Comparison of ENCODE assay signal across 20 mouse cellular contexts in genomic region chr1:89521935-89522535, GRCm38 (mm10).
A peak's percentile ranks its signal among the peaks of the same experiment; 100 is the strongest.
DNase-seq lines count a peak whose midpoint lies in the region; ATAC-seq and TF ChIP-seq lines count a peak whose summit lies in the region.
"Had no signal": no experiment of that assay in that cellular context is flagged by ENCODE, and none has a peak within 500 bp of the region (broad histone marks: within the 10 kb centered on the region; RNA-seq: fewer than 3 reads in every experiment).

No protein-coding gene starts in this region.

- no peak overlapping the region for H3K4me3 ChIP-seq in hindbrain, embryonic 10.5 days
- H3K4me3 ChIP-seq in hindbrain, embryonic 14.5 days (replicated peaks; ENCODE audit: low read length): no peak overlapping the region
- no peak overlapping the region for H3K4me3 ChIP-seq in midbrain, embryonic 12.5 days
- H3K4me3 ChIP-seq in midbrain, postnatal 0 days (ENCODE audit: low read depth, low read length): no peak overlapping the region
- H3K4me3 ChIP-seq in E14TG2a.4 (replicated peaks; ENCODE audit: low read length): 0 out of 2 replicates have a peak overlapping the region, but pooled peaks have one; percentile 8
- H3K4me3 ChIP-seq in hindbrain, postnatal 0 days (ENCODE audit: low read length): no peak overlapping the region
- H3K4me3 ChIP-seq: forebrain, embryonic 15.5 days; heart, embryonic 15.5 days; layer of hippocampus, adult 2 months had no signal

- no peak for TF ChIP-seq CTCF in midbrain, postnatal 0 days (IDR thresholded peaks at IDR 0.05)
- TF ChIP-seq CTCF in E14TG2a.4 (conservative IDR thresholded peaks at IDR 0.05; ENCODE audit: low read length): no peak
- no peak for TF ChIP-seq CTCF in hindbrain, postnatal 0 days (IDR thresholded peaks at IDR 0.05; ENCODE audit: low read depth)

- H3K4me2 ChIP-seq in hindbrain, embryonic 14.5 days (replicated peaks): no peak overlapping the region
- no peak overlapping the region for H3K4me2 ChIP-seq in midbrain, embryonic 12.5 days (replicated peaks)
- H3K4me2 ChIP-seq in midbrain, postnatal 0 days (ENCODE audit: low read depth, low read length, poor library complexity, severe bottlenecking): no peak overlapping the region
- no peak overlapping the region for H3K4me2 ChIP-seq in hindbrain, postnatal 0 days (ENCODE audit: low read depth, low read length)
- H3K4me2 ChIP-seq: forebrain, embryonic 15.5 days; heart, embryonic 15.5 days had no signal

- no peak for ATAC-seq in hindbrain, embryonic 14.5 days (ENCODE audit: low FRiP score)
- no peak for ATAC-seq in midbrain, embryonic 12.5 days (ENCODE audit: low FRiP score, low read depth)
- ATAC-seq in midbrain, postnatal 0 days (ENCODE audit: low FRiP score): no peak
- ATAC-seq in hindbrain, postnatal 0 days: no peak
- ATAC-seq: forebrain, embryonic 15.5 days; intestine, embryonic 16.5 days had no signal

- peak overlapping the region; percentile 74 for H3K27ac ChIP-seq in hindbrain, embryonic 10.5 days
- no peak overlapping the region for H3K27ac ChIP-seq in hindbrain, embryonic 14.5 days
- no peak overlapping the region for H3K27ac ChIP-seq in midbrain, embryonic 12.5 days (replicated peaks)
- no peak overlapping the region for H3K27ac ChIP-seq in midbrain, postnatal 0 days (ENCODE audit: low read depth, low read length)
- no peak overlapping the region for H3K27ac ChIP-seq in hindbrain, postnatal 0 days
- H3K27ac ChIP-seq: forebrain, embryonic 15.5 days; heart, embryonic 15.5 days; layer of hippocampus, adult 2 months had no signal

- no peaks in the 10 kb centered on the region for H3K9me3 ChIP-seq in hindbrain, embryonic 10.5 days
- no peaks in the 10 kb centered on the region for H3K9me3 ChIP-seq in hindbrain, embryonic 14.5 days (ENCODE audit: control insufficient read depth, low read length)
- H3K9me3 ChIP-seq in midbrain, embryonic 12.5 days: no peaks in the 10 kb centered on the region
- H3K9me3 ChIP-seq in midbrain, postnatal 0 days (ENCODE audit: low read length): no peaks in the 10 kb centered on the region
- no peaks in the 10 kb centered on the region for H3K9me3 ChIP-seq in E14TG2a.4 (ENCODE audit: low read length)
- H3K9me3 ChIP-seq in hindbrain, postnatal 0 days (ENCODE audit: low read length): no peaks in the 10 kb centered on the region
- H3K9me3 ChIP-seq: forebrain, embryonic 15.5 days; heart, embryonic 15.5 days had no signal

- H3K9ac ChIP-seq in hindbrain, embryonic 14.5 days: no peak overlapping the region
- peak overlapping the region; percentile 21; the same call in 1 of the 2 replicates for H3K9ac ChIP-seq in midbrain, embryonic 12.5 days (replicated peaks)
- no peak overlapping the region for H3K9ac ChIP-seq in midbrain, postnatal 0 days (replicated peaks; ENCODE audit: low read length, poor library complexity, severe bottlenecking)
- H3K9ac ChIP-seq in hindbrain, postnatal 0 days (replicated peaks; ENCODE audit: low read length): 0 out of 2 replicates have a peak overlapping the region, but pooled peaks have one; percentile 13
- H3K9ac ChIP-seq: forebrain, embryonic 15.5 days; heart, embryonic 15.5 days had no signal

- DNase-seq in hindbrain, embryonic 10.5 days (ENCODE audit: low spot score): no peak
- no peak for DNase-seq in hindbrain, embryonic 14.5 days (ENCODE audit: low spot score)
- no peak for DNase-seq in midbrain, postnatal 0 days (ENCODE audit: low spot score)
- DNase-seq in hindbrain, postnatal 0 days (ENCODE audit: low spot score): no peak
- no peak for DNase-seq in embryo, embryonic 9.5 days (ENCODE audit: extremely low spot score)
- DNase-seq: adrenal gland, adult 2 months; cerebellum, adult 8-10 months; gastrocnemius, postnatal 36 days; kidney, postnatal 14 days; layer of hippocampus, postnatal 36 days; liver; lung, postnatal 14 days; right cerebral cortex, adult 18-20 months; thymus, postnatal 14 days had no signal

- peaks cover 85% of the 10 kb centered on the region for H3K4me1 ChIP-seq in hindbrain, embryonic 10.5 days (replicated peaks)
- peaks cover 47% of the 10 kb centered on the region for H3K4me1 ChIP-seq in hindbrain, embryonic 14.5 days (replicated peaks; ENCODE audit: control insufficient read depth, insufficient read depth, low read length)
- H3K4me1 ChIP-seq in midbrain, embryonic 12.5 days: peaks cover 60% of the 10 kb centered on the region
- H3K4me1 ChIP-seq in midbrain, postnatal 0 days (ENCODE audit: insufficient read depth, low read length): peaks cover 4% of the 10 kb centered on the region; the same call in 1 of the 2 replicates
- H3K4me1 ChIP-seq in E14TG2a.4 (replicated peaks; ENCODE audit: low read depth, low read length): peaks cover 87% of the 10 kb centered on the region
- H3K4me1 ChIP-seq in hindbrain, postnatal 0 days (ENCODE audit: insufficient read depth, low read length): peaks cover 20% of the 10 kb centered on the region

- peaks cover 4% of the 10 kb centered on the region for H3K27me3 ChIP-seq in hindbrain, embryonic 10.5 days (ENCODE audit: insufficient read depth, poor library complexity, severe bottlenecking)
- no peaks in the 10 kb centered on the region for H3K27me3 ChIP-seq in hindbrain, embryonic 14.5 days (ENCODE audit: control insufficient read depth, insufficient read depth, low read length)
- H3K27me3 ChIP-seq in midbrain, embryonic 12.5 days: peaks cover 25% of the 10 kb centered on the region
- no peaks in the 10 kb centered on the region for H3K27me3 ChIP-seq in midbrain, postnatal 0 days (ENCODE audit: insufficient read depth, low read length)
- H3K27me3 ChIP-seq in E14TG2a.4 (ENCODE audit: insufficient read depth, low read length): no peaks in the 10 kb centered on the region
- H3K27me3 ChIP-seq in hindbrain, postnatal 0 days (ENCODE audit: insufficient read depth, low read length): no peaks in the 10 kb centered on the region
- H3K27me3 ChIP-seq: forebrain, embryonic 15.5 days; heart, embryonic 15.5 days had no signal

- 49% methylated on average over 17 of the region's 17 CpGs for WGBS in hindbrain, embryonic 10.5 days
- 31% methylated on average over 17 of the region's 17 CpGs for WGBS in hindbrain, embryonic 14.5 days
- 51% methylated on average over 17 of the region's 17 CpGs for WGBS in midbrain, embryonic 12.5 days
- 42% methylated on average over 17 of the region's 17 CpGs for WGBS in midbrain, postnatal 0 days
- 30% methylated on average over 17 of the region's 17 CpGs for WGBS in hindbrain, postnatal 0 days

- no peaks in the 10 kb centered on the region for H3K36me3 ChIP-seq in hindbrain, embryonic 10.5 days
- no peaks in the 10 kb centered on the region for H3K36me3 ChIP-seq in hindbrain, embryonic 14.5 days (replicated peaks; ENCODE audit: control insufficient read depth, insufficient read depth)
- H3K36me3 ChIP-seq in midbrain, embryonic 12.5 days: no peaks in the 10 kb centered on the region
- no peaks in the 10 kb centered on the region for H3K36me3 ChIP-seq in midbrain, postnatal 0 days (ENCODE audit: insufficient read depth, low read length)
- no peaks in the 10 kb centered on the region for H3K36me3 ChIP-seq in E14TG2a.4 (ENCODE audit: insufficient read depth, low read length)
- no peaks in the 10 kb centered on the region for H3K36me3 ChIP-seq in hindbrain, postnatal 0 days (ENCODE audit: insufficient read depth, low read length)
- H3K36me3 ChIP-seq: forebrain, embryonic 15.5 days; heart, embryonic 15.5 days had no signal

Comparison
In these comparisons a context has a peak if more than half of its experiments do, and no peak if none do; other contexts are left out.
1. H3K9ac ChIP-seq: peak in midbrain, embryonic 12.5 days (single experiment) and hindbrain, postnatal 0 days (single experiment); none in hindbrain, embryonic 14.5 days (single experiment) and midbrain, postnatal 0 days (single experiment).